Mouse (Mus musculus): ENCODE data around the gene Tenm2. TPM values are rescaled to one million over a fixed set of nuclear protein-coding genes. Genes with fewer than 3 reads are reported as not detected.

The Tenm2 gene
- total RNA-seq, 2 experiments from 2014 or later = 83.7 to 84.3 TPM

DNA sequence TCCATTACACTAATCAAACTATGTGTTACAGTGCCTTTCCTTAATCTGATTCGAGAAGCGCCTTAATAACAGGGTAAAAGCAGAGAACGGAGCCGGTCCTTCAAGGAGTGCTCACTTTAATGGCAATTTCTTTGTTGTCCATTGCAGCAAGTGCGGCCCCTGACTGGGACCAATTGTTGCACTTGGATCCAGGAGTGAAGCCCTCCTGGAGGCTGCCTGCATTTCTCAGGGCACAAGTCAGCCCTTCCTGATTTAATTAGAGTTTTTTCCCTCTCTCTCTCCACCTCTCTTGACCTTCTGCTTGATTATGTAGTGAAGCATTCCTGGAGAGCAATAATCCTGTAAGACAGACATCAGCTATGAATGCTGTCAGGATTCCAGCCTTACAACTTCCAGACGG is 794.0 kb downstream of the Tenm2 start:
- no peak for DNase-seq (ENCODE audit: low spot score in 2 of 2)
- intact Hi-C loops (cut with DNase I) = no loop called here

DNA sequence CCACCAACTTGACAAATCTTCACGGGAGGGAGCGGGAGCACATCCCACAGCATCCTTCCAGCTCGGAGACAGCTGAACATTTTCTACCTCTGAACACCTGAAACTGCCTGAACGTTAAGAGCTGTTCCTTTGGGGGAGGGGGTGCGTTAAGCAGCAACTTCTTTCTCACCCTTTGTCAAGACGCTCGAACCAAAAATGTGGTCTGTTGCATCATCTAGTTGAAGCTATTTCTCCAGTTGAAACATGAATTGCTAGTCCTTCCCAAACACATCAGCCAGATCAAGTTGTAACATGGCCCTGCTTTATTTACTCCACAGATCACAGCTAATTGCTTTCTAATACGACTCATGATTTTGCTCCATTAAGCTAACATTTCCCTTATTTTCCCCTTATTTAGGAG is 799.5 kb downstream of the Tenm2 start:
- DNase-seq (ENCODE audit: low spot score in 2 of 2) = no peak
- intact Hi-C loops (cut with DNase I) = no loop called here

DNA sequence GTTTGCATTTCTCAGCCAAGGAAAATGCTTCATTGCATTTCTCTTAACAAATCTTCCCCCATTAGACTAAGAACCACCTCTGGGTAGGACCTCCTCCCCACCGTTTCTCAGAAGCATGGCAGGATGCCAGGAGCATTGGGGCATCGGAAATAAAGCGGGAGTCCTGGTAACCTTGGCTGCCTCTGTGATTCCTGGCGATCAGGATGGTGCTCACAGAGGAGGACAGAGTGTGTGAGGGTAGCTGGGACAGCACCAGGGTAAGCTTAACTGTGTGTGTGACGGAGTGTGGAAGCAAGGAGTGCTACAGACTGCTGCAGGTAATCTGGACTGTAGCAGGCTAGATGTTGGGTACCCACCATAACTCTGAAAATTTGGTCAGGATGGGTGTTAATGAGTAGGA is 806.8 kb downstream of the Tenm2 start:
- no peak for DNase-seq (ENCODE audit: low spot score in 2 of 2)
- intact Hi-C loops (cut with DNase I) = no loop called here

DNA sequence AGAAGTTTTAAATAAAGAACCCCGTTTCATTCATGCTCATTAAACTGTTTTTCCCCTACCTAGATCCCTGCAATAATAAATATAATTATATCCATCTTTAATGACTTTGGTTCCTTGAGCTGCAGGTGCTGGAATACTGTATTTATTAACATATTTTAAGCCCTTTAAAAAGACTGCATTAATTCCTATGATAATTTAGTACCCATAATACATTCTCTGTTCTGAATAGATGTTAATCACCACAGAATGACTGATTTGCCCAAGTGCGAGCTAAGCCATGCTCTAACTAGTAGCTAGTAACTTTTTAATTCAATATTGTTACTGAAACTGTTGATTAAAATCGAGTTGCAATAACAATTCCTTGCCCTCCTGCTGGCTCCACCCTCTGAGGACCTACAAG is 810.8 kb downstream of the Tenm2 start:
- DNase-seq (ENCODE audit: low spot score in 2 of 2) = no peak
- intact Hi-C loops (cut with DNase I) = no loop called here

DNA sequence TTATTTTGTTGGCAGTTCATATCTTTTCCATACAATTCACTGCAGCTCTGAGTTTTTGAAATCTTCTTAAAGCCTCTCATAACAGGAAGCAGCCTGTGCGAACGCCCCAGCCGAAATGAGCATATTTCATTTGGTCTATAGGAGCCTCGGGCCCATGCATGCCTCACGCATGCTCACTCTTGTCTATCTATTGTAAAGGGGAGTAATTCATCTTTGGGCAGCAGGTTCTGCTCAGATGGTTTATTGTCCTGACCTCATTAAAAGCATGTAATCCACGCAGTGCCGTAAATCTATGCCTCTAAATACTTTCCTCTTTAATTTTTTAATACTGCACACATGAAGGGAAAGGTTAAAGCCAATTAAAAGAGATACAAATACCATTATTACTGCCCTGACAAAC is 815.7 kb downstream of the Tenm2 start:
- no peak for DNase-seq (ENCODE audit: low spot score in 2 of 2)
- intact Hi-C loops (cut with DNase I) = no loop called here

DNA sequence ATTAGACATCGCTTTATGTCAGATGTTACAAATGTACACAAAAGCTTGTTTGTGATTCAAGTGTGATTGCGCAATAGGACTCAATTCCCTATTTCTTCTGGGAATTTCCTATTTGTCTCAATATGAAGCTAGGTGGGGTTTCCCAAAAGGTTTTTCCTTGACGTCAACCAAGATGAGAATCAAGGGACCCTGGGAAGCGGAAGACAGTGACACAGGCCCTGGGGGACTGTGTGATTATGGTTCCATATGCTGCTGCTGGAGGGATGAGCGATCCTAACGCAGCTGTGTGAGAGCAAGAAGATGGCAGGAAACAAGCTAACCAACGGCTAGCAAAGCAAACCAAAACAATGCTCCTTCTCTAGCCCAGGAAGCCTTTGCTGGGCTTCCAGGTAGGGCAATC is 820.5 kb downstream of the Tenm2 start:
- intact Hi-C loops (cut with DNase I) = no loop called here
- no peak for DNase-seq (ENCODE audit: low spot score in 2 of 2)

DNA sequence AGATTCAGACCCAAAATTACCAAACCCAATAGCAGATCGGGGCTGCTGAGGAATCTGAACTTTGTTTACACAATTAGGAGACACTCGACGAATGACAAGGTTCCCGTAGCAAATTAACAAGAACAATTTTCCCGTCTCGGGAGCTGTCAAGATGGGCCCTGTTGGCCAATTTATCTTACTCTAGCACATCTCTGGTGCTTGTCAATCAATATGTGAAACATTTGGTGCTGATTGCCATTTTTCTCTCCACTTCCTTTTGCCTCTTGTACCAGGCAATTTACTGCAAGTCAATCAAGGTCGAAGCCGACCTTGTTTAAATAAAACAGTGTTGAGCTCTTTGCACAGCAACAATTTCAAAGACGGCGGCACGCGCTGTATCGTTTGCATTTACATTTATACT is 824.9 kb downstream of the Tenm2 start:
- intact Hi-C loops (cut with DNase I) = no loop called here
- no peak for DNase-seq (ENCODE audit: low spot score in 2 of 2)

DNA sequence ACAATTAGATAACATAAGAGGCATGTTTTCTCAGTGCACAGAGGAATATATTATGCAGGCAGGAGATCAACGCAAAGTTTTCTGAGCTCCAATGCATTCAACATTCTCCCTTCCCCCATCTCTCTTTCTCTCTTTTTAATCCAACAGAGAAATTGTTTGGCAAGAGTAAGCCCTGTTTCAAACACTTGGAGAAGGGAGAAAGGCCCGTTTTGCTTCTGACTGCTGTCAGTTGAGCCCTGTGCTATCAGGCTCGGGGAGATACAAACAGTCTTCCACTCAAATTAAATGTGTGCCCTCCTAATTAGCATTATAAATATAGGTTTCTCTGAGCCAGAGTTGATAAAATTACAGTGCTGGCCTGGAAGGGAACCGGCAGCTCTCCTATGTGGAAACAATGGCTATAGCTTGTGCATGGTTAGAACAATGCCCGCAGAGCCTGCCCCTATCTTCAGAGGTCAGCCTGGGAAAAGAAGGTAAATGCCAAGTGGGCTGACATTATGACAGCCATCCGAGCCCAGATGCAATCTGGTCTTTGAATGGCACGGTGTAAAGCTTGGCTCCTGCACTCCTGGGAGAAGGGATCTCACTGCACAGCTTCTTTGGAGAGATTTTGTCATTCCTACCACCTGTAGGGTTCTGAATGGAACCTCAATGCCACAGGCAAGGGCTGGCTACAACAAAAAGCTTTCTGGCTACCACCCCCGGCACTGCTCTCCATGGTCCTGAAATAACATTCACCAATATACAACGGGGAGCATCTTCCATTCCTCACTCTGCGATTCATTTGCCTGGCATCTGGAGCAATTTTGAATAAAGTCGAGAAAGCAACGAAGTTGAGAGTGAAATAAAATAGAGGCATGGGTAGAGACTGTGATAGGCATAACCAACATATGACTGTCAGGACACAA is 839.7 kb downstream of the Tenm2 start:
- DNase-seq (ENCODE audit: low spot score in 2 of 2) = no peak
- intact Hi-C loops (cut with DNase I) = no loop called here

DNA sequence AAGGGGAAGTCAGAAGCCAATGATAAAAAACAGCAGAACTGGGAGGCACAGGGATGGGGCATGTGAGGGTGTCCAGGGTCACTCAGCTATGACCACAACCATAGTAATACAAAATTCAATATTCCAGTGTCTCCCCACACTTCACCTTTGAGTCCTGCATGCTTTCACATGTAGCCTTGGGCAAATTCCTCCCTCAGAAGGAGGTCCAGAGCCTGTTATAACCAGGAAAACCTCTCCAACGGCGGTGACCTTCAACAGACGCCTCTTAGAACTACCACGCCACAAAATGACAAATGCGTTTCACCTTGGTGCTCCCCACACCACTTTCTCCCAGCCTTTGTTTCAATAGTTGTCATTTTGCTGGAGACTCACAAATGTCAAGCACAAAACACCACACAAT is 851.1 kb downstream of the Tenm2 start:
- intact Hi-C loops (cut with DNase I) = no loop called here

DNA sequence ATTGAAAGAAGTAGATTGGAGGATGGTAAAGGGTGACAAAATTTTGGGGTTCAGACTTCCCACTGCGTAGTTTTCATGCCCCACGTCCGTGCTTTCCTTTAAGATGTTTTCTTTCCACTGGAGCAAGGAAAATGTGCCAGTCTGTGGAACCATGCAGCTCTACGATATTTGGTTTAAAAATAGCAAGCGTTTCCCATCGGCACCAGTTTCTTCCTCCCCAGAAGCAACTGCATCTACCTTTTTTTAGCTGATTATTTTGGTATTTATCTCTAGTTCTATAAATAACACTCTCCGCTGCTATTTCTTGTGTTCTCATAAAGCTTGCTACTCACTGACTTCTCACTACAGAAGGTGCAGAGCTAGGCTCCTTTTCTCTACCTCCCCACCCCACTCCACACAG is 864.0 kb downstream of the Tenm2 start:
- intact Hi-C loops (cut with DNase I) = no loop called here

More for the DNA sequence above, 851.1 kb downstream of the Tenm2 start:
- no peak for DNase-seq (ENCODE audit: low spot score in 2 of 2)

DNA sequence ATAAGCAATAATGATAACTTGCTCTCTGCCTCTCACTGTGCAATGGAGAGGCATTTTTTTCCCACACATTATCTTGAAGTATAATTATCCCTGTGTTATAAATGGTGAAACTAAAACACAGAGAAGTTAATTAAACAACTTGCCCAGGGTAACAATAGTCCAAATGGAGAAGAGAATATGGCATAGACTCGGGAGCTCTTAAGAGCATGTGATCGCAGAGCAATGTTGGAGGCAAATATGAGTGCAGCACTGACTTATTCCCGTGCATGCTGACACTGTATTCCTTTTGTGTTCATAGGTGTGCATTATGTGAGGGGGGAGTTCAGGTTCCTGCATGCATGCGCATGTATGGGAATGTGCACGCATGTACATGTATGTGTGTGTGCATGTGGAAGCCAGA is 870.7 kb downstream of the Tenm2 start:
- intact Hi-C loops (cut with DNase I) = no loop called here
- DNase-seq (ENCODE audit: low spot score in 2 of 2) = no peak

More for the DNA sequence above, 864.0 kb downstream of the Tenm2 start:
- no peak for DNase-seq (ENCODE audit: low spot score in 2 of 2)

DNA sequence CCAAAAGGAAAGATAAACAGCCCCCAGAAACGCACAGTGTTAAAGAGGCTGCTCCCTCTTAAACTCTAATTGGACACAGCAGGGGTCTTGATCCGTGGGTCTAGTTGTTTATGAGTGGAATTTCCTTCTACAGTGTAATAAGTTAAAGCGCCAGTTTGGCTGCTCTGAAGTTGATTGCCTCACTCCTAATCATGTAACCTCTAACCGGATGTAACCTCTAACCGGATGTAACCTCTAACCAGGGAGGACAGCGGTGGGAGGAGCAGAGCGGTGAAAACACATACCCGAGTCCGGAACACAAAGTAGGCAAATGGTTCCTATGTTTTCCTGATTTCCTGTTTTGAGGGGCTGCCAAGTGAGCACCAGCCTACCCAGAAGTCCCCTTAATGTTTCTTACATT is 871.3 kb downstream of the Tenm2 start:
- no peak for DNase-seq (ENCODE audit: low spot score in 2 of 2)

DNA sequence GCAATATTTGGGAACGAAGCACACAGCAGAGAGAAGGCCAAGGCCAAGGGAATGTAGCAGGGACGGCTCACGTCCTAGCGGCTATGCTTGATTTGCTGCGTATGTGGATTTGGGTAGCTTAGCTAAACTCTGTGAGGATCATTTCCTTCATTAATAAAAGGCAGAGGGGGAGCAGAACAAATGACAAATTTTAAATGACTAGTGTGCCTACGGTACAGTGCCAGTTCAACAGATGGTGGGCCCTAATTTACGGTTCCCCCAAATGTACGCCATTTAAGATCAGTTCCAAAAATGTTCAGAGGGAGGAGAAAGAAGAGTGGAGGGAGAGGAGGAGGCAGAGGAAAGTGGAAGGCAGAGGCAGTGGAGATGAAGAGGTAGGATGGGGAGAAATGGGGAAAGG is 873.2 kb downstream of the Tenm2 start:
- no peak for DNase-seq (ENCODE audit: low spot score in 2 of 2)
- intact Hi-C loops (cut with DNase I) = no loop called here

More for the DNA sequence above, 871.3 kb downstream of the Tenm2 start:
- intact Hi-C loops (cut with DNase I) = no loop called here

DNA sequence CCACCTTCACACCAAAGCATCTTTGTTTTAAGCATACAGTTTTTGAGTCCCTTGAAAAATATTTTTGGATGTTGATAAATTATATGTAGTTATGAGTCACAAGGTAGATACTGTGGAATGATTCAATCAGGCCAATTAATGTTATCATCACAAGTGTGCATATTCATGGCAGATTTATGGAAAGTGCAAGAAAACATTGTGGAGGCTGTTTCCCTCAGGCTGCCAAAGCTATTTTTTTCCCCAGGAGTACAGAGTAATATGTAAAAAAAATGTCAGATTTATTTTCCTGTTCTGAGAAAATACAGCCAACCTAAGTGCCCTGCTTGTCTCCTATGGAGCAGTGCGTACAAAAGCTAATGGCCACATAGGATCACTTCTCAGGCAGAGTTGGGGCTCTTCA is 882.5 kb downstream of the Tenm2 start:
- DNase-seq (ENCODE audit: low spot score in 2 of 2) = no peak
- intact Hi-C loops (cut with DNase I) = no loop called here

DNA sequence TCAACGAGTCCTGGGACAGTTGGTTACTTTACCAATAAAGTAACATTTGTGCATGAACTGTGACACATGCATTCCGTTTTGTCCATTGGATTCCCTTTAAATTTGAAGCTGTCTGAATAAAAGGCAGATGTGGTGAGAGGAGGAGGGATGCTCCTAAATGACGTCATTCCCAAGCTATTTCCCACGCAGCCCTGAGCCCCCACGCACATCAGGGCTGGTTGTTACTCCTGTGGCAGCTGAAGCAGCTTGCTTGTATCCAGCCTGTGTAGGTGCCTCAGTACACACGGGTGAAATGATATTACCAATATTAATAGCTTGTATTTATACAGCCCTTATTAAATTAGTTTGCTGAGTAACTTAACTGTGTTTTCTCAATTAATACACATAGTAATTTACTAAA is 884.0 kb downstream of the Tenm2 start:
- intact Hi-C loops (cut with DNase I) = no loop called here
- no peak for DNase-seq (ENCODE audit: low spot score in 2 of 2)

DNA sequence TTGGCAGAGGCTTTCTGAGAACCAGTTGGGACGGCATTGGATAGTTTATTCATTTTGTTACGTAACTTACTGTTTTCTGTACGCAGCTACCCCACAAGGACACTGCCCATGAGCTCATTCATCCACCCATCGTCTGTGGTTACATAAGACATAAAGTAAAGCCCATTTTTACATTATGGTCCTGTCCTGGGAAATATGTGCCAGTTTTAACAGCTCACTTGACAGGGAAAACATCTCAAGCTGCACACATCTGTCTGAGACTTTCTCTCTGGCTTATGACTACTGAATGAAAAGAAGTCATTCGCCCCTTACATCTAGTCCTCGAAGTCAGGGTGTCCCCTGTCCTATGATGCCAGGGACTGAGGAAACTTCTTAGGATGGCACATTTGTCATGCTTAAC is 884.4 kb downstream of the Tenm2 start:
- DNase-seq (ENCODE audit: low spot score in 2 of 2) = no peak
- intact Hi-C loops (cut with DNase I) = no loop called here

DNA sequence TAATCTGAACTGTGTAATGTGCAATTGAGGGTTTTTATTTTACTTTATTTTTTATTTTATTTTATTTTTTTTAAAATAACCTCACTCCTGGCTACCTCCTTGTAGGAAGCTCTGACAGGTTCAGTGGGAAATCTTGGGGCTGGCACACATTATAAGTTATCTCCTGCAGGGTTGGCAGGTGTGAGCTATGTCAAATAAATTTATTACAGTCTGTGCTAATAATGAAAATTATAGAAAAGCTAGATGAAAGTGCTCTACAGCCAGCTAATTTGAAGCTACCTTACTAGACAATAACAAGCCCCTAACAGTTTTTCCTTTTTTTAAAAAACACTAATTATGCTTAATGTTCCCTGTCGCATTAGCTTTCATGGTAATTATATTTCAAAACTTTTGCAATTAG is 885.5 kb downstream of the Tenm2 start:
- DNase-seq (ENCODE audit: low spot score in 2 of 2) = no peak
- intact Hi-C loops (cut with DNase I) = no loop called here

DNA sequence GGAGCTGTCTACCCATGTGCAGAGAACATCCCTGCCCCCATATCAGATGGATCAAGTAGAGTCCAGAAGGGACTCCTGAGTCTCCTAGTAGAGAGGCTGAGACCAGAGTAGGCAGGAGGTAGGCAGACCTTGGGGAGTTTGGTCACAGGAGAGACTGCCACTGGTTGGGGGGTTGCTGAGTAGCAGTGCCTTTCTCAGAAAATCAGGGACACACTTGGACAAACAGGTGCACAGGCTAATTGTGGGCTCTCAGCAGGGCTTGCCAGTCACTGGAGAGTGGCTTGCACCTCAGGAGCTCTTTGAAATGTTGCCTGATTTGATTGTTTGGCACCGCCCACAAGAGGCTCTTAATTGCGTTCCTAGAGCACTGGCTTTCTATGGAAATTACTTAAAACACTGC is 885.9 kb downstream of the Tenm2 start:
- DNase-seq (ENCODE audit: low spot score in 2 of 2) = no peak
- intact Hi-C loops (cut with DNase I) = no loop called here

DNA sequence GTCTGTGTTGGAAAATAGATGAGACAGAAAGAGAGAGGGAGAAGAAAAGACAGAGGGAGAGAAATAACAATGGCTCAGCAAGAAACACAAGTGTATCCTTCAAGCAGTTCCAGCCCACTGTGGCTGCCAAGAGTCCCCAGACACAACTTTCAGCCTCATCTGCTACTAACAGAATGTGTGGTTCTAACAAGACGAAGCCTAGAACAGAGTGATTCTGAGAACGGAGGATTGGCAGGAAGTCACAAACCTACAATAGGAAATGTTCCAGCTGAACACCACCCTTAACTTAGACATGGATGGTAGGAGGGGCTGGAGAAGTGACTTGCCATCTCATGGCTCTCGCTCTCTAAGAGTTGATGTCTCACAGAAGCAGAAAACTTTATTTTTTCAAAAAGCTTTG is 894.0 kb downstream of the Tenm2 start:
- DNase-seq (ENCODE audit: low spot score in 2 of 2) = peak; percentile 33 to 55
- intact Hi-C loops (cut with DNase I) = no loop called here

DNA sequence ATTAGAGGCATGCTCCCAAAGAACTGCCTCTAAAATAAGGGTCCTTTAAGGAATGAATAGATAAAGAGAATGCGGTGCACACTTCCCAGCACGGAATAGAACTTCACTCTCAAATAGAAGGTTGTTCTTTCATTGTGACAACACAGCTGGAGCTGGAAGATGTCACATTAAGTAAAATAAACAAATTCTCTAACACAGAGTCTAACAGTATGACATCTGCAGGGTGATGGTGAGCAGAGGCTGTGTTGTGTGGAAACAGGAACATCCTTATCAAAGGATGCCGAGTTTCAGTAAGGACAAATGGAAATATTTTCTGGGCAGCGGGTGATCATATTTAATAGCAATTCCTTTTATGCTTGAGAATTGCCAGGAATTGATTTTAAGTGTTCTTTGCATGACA is 897.3 kb downstream of the Tenm2 start:
- intact Hi-C loops (cut with DNase I) = no loop called here
- DNase-seq (ENCODE audit: low spot score in 2 of 2) = no peak

DNA sequence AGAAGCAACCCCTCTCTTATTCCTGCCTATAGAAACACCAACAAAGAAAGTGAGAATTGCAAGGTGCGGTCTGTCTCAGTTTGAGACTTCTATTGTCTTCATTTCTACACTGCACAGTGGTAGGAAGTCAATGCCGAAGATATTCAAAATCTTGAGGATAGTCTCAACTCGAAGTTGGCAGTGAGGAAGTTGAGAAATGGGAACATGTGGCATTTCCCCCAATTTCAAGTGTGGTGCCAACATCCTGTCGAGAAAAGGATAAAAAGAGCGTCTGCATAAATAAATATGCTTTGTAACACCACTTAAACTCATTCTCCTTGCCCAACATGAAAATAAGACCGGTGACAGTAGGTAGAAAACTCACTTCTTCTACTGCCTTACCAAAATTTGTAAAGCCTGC is 898.7 kb downstream of the Tenm2 start:
- intact Hi-C loops (cut with DNase I) = no loop called here
- DNase-seq (ENCODE audit: low spot score in 2 of 2) = no peak

DNA sequence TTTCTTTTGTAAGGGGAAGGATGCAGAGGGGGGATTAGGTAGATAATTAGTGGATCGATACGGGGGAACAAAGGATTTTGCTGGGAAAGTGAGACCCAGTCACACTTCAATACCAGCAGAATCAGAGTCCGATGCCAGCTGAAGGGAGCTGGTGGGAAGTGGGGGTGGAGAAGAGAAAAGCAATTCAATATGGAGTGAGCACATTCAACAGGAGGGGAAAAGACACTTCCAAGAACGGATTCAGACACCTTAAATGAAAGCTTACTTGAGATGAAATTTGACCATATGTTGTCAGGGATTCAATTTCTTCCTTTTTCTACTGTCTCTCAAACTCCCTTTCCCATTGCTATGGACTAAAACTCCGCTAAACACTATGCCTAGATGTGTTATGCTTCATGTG is 900.6 kb downstream of the Tenm2 start:
- DNase-seq (ENCODE audit: low spot score in 2 of 2) = no peak
- intact Hi-C loops (cut with DNase I) = no loop called here
